Mouse (Mus musculus): ENCODE results near the gene Cdhr1. TPM values are rescaled to one million over a fixed set of nuclear protein-coding genes. Genes with fewer than 3 reads are reported as not detected.
"Not testable (repeated sequence)": the region's sequence is repeated elsewhere in the genome, so short reads cannot be mapped to it uniquely, and the experiment has no call there.

Gene Cdhr1
- 0.24 and 0.47 TPM in 2 replicates for polyA plus RNA-seq (2014; fragmentation: Nextera tagmentation; extraction: Ambion mirVana)

DNA sequence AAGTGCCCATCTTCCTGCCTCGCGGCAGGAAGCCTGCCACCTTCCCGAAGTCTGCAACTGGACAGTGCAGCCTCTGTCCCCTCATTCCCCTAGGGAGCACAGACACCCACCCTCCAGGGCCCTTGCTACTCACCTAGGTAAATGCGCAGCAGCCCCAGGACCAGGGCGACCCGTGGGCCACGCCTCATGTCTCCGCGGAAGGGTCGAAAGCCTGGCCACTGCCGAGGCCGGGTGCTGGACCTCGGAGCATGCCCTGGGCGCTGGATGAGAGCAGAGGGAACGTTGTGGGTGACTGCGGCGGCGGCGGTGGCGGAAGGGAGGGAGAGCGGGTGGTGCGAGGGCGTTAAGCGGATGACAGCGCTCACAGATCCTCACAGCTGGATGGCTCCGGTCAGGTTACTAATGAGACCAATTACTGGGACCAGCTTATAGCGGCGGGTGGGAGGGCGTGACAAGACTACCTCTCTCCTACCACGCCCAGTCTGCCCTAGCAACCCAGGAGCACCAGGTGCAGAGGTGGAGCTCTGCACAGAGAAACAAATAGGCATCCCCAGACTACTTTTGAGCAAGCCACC lies at the start of gene Cdhr1:
TSS of gene Cdhr1 (minus strand) at position 392 of the 575 bp plus-strand sequence.
- no peak for DNase-seq (ENCODE audit: low spot score)
- Histone ChIP-seq H3K36me3 (ENCODE audit: control insufficient read depth, insufficient read depth, low read length) (no peaks in the 10 kb centered on the region), H3K27ac (ENCODE audit: low read depth) (no peak within 1 kb of the TSS), H3K4me1 (replicated peaks; ENCODE audit: control insufficient read depth, insufficient read depth, low read length) (0 out of 2 replicates have a peak, but pooled peaks cover 4% of the 10 kb centered on the region), H3K9ac (ENCODE audit: low read length) (0 out of 2 replicates have a peak within 1 kb of the TSS, but pooled peaks have one; percentile 16), H3K4me3 (ENCODE audit: low read depth, low read length) (peak within 1 kb of the TSS; percentile 21), H3K27me3 (replicated peaks; ENCODE audit: control insufficient read depth, insufficient read depth, low read length) (peaks cover 10% of the 10 kb centered on the region), H3K9me3 (ENCODE audit: control insufficient read depth, low read length) (no peaks in the 10 kb centered on the region), H3K4me2 (ENCODE audit: low read length) (peak within 1 kb of the TSS; percentile 49)
- peak; percentile 60; the same call in 1 of the 2 replicates for ATAC-seq (replicated peaks; ENCODE audit: low FRiP score, low TSS enrichment, low read depth)
- WGBS: 0% methylated on average over 30 of the region's 30 CpGs

DNA sequence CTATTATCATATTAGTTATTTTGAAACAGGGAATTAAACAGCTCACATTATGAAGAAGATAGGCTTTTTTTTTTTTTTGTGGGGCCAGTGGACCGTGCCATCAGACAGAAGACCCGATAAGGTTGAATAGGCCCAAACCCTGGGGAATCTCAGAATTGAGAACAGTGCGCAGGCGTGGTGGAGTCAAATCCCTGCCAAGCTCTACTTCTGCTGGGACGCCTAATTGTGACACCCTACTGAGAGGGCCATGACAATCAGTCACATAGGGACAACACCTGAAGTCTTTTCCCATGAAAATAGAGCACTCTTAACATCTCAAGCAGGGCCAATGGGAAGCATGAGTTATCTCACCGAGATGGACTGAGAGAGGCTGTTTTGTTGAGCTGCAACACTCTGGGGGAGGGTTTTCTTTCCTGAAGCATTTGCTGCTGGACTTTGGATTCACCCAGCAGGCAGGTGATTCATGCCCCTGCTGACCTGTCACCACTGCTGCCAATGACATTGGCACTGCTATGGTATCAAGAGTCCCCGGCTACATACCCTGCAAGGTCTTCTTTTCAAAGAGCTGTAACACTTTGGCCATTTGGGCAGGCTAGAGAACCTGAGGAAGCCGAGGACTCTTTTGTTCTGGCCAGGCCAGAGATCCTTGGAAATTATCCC lies 41.0 kb upstream of the Cdhr1 start:
- no peak overlapping the region for H3K27ac ChIP-seq (ENCODE audit: low read depth)
- H3K9me3 ChIP-seq (ENCODE audit: control insufficient read depth, low read length): no peaks in the 10 kb centered on the region
- DNase-seq (ENCODE audit: low spot score): no peak
- H3K27me3 ChIP-seq (replicated peaks; ENCODE audit: control insufficient read depth, insufficient read depth, low read length): no peaks in the 10 kb centered on the region
- no peaks in the 10 kb centered on the region for H3K36me3 ChIP-seq (ENCODE audit: control insufficient read depth, insufficient read depth, low read length)
- H3K9ac ChIP-seq (ENCODE audit: low read length): no peak overlapping the region
- no peak overlapping the region for H3K4me3 ChIP-seq (ENCODE audit: low read depth, low read length)
- 77% methylated on average over 8 of the region's 8 CpGs for WGBS
- no peak overlapping the region for H3K4me2 ChIP-seq (ENCODE audit: low read length)
- ATAC-seq (replicated peaks; ENCODE audit: low FRiP score, low TSS enrichment, low read depth): no peak
- H3K4me1 ChIP-seq (replicated peaks; ENCODE audit: control insufficient read depth, insufficient read depth, low read length): peaks cover 2% of the 10 kb centered on the region; the same call in 1 of the 2 replicates

- not testable (repeated sequence) for H3K4me1 ChIP-seq (replicated peaks; ENCODE audit: control insufficient read depth, insufficient read depth, low read length); H3K9me3 ChIP-seq (ENCODE audit: control insufficient read depth, low read length); H3K9ac ChIP-seq (ENCODE audit: low read length); ATAC-seq (replicated peaks; ENCODE audit: low FRiP score, low TSS enrichment, low read depth); H3K27ac ChIP-seq (ENCODE audit: low read depth); H3K4me2 ChIP-seq (ENCODE audit: low read length); H3K36me3 ChIP-seq (ENCODE audit: control insufficient read depth, insufficient read depth, low read length); H3K27me3 ChIP-seq (replicated peaks; ENCODE audit: control insufficient read depth, insufficient read depth, low read length); H3K4me3 ChIP-seq (ENCODE audit: low read depth, low read length); DNase-seq (ENCODE audit: low spot score)
- WGBS: 78% methylated on average over 2 of the region's 3 CpGs
Observed at GRCm38 (mm10) chr14:37137596-37137995, 39.4 kb upstream of the Cdhr1 start.

GRCm38 (mm10) chr14:37136110-37136509 lies 38.0 kb upstream of the Cdhr1 start:
- Histone ChIP-seq H3K27ac (ENCODE audit: low read depth) (no peak overlapping the region), H3K4me1 (replicated peaks; ENCODE audit: control insufficient read depth, insufficient read depth, low read length) (peaks cover 6% of the 10 kb centered on the region; the same call in 1 of the 2 replicates), H3K9ac (ENCODE audit: low read length) (no peak overlapping the region), H3K4me3 (ENCODE audit: low read depth, low read length) (no peak overlapping the region), H3K4me2 (ENCODE audit: low read length) (no peak overlapping the region), H3K9me3 (ENCODE audit: control insufficient read depth, low read length) (no peaks in the 10 kb centered on the region), H3K36me3 (ENCODE audit: control insufficient read depth, insufficient read depth, low read length) (peaks cover 20% of the 10 kb centered on the region), H3K27me3 (replicated peaks; ENCODE audit: control insufficient read depth, insufficient read depth, low read length) (no peaks in the 10 kb centered on the region)
- ATAC-seq (replicated peaks; ENCODE audit: low FRiP score, low TSS enrichment, low read depth) (no peak), DNase-seq (ENCODE audit: low spot score) (no peak)
- 81% methylated on average over 4 of the region's 4 CpGs for WGBS

- Histone ChIP-seq H3K36me3 (ENCODE audit: control insufficient read depth, insufficient read depth, low read length) (peaks cover 25% of the 10 kb centered on the region), H3K27ac (ENCODE audit: low read depth) (no peak overlapping the region), H3K4me2 (ENCODE audit: low read length) (peak overlapping the region; percentile 72), H3K9me3 (ENCODE audit: control insufficient read depth, low read length) (no peaks in the 10 kb centered on the region), H3K9ac (ENCODE audit: low read length) (peak overlapping the region; percentile 90), H3K4me1 (replicated peaks; ENCODE audit: control insufficient read depth, insufficient read depth, low read length) (peaks cover 6% of the 10 kb centered on the region; the same call in 1 of the 2 replicates), H3K4me3 (ENCODE audit: low read depth, low read length) (peak overlapping the region; percentile 89), H3K27me3 (replicated peaks; ENCODE audit: control insufficient read depth, insufficient read depth, low read length) (no peaks in the 10 kb centered on the region)
- no peak for DNase-seq (ENCODE audit: low spot score)
- 2% methylated on average over 10 of the region's 10 CpGs for WGBS
- ATAC-seq (replicated peaks; ENCODE audit: low FRiP score, low TSS enrichment, low read depth): peak; percentile 44; the same call in 1 of the 2 replicates
Observed at GRCm38 (mm10) chr14:37135671-37136070, 37.5 kb upstream of the Cdhr1 start.

- H3K27me3 ChIP-seq (replicated peaks; ENCODE audit: control insufficient read depth, insufficient read depth, low read length): no peaks in the 10 kb centered on the region
- under 1% methylated on average over 38 of the region's 38 CpGs for WGBS
- peaks cover 30% of the 10 kb centered on the region for H3K36me3 ChIP-seq (ENCODE audit: control insufficient read depth, insufficient read depth, low read length)
- peak within 1 kb of the TSS; percentile 90 for H3K9ac ChIP-seq (ENCODE audit: low read length)
- H3K4me1 ChIP-seq (replicated peaks; ENCODE audit: control insufficient read depth, insufficient read depth, low read length): peaks cover 6% of the 10 kb centered on the region; the same call in 1 of the 2 replicates
- peak within 1 kb of the TSS; percentile 72 for H3K4me2 ChIP-seq (ENCODE audit: low read length)
- H3K4me3 ChIP-seq (ENCODE audit: low read depth, low read length): peak within 1 kb of the TSS; percentile 89
- H3K9me3 ChIP-seq (ENCODE audit: control insufficient read depth, low read length): no peaks in the 10 kb centered on the region
- peak within 1 kb of the TSS; percentile 86 for H3K27ac ChIP-seq (ENCODE audit: low read depth)
- ATAC-seq (replicated peaks; ENCODE audit: low FRiP score, low TSS enrichment, low read depth) (peak; percentile 99), DNase-seq (ENCODE audit: low spot score) (peak; percentile 95)
Observed at GRCm38 (mm10) chr14:37135127-37135593, 37.0 kb upstream of the Cdhr1 start, which contains the start of gene Ghitm. TSS of gene Ghitm (minus strand) at chr14:37135272.

DNA sequence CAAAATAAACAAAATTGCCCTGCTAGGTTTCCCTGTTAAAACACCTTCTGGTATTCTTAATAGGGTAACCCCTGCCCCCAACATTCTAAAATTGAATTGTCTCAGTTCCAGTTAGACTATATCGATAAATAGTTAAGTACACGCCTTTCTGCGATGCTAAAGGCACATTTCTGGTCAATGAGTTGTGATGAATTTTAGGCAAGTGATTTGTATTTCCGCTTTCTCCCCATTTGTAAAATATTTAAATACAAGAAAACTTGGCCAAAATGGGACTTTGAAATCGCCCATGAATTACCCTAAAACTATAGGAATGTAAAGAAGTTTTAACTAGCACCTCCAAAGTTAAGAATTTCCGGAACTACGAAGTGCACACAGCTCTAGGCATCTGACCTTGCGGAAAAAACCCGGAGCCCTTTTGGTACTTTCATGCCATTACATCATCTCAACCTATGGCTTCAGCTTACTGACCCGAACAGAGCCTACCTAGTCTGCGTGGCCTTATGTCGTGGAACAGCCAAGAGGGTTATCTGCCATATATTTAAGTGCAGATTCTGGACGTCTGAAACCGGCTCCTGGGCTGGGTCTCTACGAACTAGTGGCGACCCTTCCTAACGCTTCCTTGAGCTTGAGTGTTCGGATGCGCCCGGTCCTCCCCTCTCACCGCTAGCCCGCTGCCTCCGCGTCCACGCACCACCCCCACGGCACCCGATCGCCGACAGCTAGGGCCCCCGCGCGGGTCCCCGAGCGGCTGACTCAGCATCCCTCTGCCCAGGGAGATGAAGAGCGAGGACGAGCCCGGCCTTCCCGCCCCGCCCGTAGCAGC lies 36.4 kb upstream of the Cdhr1 start:
- ATAC-seq (replicated peaks; ENCODE audit: low FRiP score, low TSS enrichment, low read depth): no peak; the same call in none of the 2 replicates

DNA sequence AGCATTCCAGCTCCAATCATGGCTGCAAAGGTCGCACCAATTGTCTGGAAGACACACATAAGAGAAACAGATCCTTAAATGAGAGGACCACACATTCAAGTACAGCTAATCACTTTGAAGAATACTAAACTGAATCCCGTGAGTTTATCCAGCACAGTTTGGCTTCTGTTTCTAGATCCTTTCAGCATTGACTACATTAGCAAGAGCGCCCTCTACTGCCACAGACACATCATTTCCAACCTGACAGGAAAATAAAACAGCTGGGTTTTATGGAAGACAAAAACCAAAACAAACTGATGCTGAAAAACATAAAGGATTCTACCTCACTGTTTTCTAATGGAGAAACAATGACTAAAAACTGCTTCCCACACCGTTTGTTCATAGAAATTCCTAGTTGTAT lies 29.5 kb upstream of the Cdhr1 start:
- 40% methylated on average over 4 of the region's 4 CpGs for WGBS
- Histone ChIP-seq H3K4me1 (replicated peaks; ENCODE audit: control insufficient read depth, insufficient read depth, low read length) (no peaks in the 10 kb centered on the region), H3K4me3 (ENCODE audit: low read depth, low read length) (no peak overlapping the region), H3K9me3 (ENCODE audit: control insufficient read depth, low read length) (no peaks in the 10 kb centered on the region), H3K27ac (ENCODE audit: low read depth) (no peak overlapping the region), H3K4me2 (ENCODE audit: low read length) (no peak overlapping the region), H3K9ac (ENCODE audit: low read length) (no peak overlapping the region), H3K27me3 (replicated peaks; ENCODE audit: control insufficient read depth, insufficient read depth, low read length) (no peaks in the 10 kb centered on the region), H3K36me3 (ENCODE audit: control insufficient read depth, insufficient read depth, low read length) (peaks cover 88% of the 10 kb centered on the region)
- no peak for DNase-seq (ENCODE audit: low spot score)
- ATAC-seq (replicated peaks; ENCODE audit: low FRiP score, low TSS enrichment, low read depth): no peak

More for the DNA sequence above, 36.4 kb upstream of the Cdhr1 start:
- Histone ChIP-seq H3K36me3 (ENCODE audit: control insufficient read depth, insufficient read depth, low read length) (peaks cover 32% of the 10 kb centered on the region), H3K27ac (ENCODE audit: low read depth) (peak overlapping the region; percentile 86), H3K4me1 (replicated peaks; ENCODE audit: control insufficient read depth, insufficient read depth, low read length) (peaks cover 6% of the 10 kb centered on the region; the same call in 1 of the 2 replicates), H3K27me3 (replicated peaks; ENCODE audit: control insufficient read depth, insufficient read depth, low read length) (no peaks in the 10 kb centered on the region), H3K4me3 (ENCODE audit: low read depth, low read length) (peak overlapping the region; percentile 89), H3K9me3 (ENCODE audit: control insufficient read depth, low read length) (no peaks in the 10 kb centered on the region), H3K4me2 (ENCODE audit: low read length) (peak overlapping the region; percentile 68), H3K9ac (ENCODE audit: low read length) (peak overlapping the region; percentile 90)
- no peak for DNase-seq (ENCODE audit: low spot score)
- 2% methylated on average over 40 of the region's 40 CpGs for WGBS

Measured in intestine, embryonic 14.5 days (tissue).